In the genomic region with DNA sequence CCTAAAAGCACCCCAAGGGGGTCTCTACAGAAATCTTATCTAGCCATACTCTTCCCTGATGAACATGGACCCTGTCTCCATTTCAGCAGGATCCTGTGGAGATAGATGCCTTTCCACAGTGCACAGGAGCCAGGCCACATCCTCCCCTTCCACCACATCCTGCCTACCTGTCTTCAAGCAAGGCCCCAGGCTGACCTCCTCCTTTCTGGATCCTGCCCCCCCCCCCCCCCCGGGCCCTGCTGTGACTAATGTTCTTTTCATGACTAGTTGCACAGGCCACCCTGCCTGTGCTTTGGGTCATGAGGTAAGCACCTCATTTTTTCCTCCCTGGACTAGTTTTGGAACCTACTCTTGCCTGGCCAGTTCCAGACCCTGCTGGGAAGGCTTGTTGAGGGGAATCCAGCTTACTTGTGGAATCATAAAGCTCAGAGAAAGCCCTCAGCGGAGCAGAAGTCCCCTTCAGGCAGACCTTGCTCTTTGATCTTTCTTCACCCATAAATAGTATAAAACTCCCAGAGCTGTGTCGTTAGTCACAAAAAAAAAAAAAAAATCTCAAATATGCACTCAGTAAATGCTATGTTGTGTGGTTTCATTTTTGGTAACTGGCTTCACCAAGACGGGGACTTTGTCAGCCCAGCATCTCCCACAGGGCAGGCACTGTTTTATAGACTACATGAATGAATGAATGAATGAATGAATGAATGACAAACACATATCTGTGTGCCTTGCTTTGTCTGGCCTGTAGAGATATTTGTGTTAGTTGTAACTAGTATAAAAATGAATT, we compare ENCODE assay signal across 8 mouse cellular contexts. TPM values are rescaled to one million over a fixed set of nuclear protein-coding genes. Genes with fewer than 3 reads are reported as not detected.
DNase-seq lines count a peak whose midpoint lies in the region; ATAC-seq and TF ChIP-seq lines count a peak whose summit lies in the region.

No protein-coding gene starts in this region.

- H3K4me1 ChIP-seq in kidney, postnatal 0 days (replicated peaks; ENCODE audit: insufficient read depth, low read length) = peaks cover 22% of the 10 kb centered on the region
- peaks cover 9% of the 10 kb centered on the region for H3K4me1 ChIP-seq in cortical plate, adult 2 months (ENCODE audit: control insufficient read depth, insufficient read depth, low read length)

- H3K27ac ChIP-seq in kidney, postnatal 0 days = 0 out of 2 replicates have a peak overlapping the region, but pooled peaks have one; percentile 13
- H3K27ac ChIP-seq in cortical plate, adult 2 months (ENCODE audit: insufficient read depth, low read length) = no peak overlapping the region

- no peak overlapping the region for H3K9ac ChIP-seq in kidney, postnatal 0 days (ENCODE audit: low read depth, low read length)

- no peak overlapping the region for H3ac ChIP-seq in myocyte (ENCODE audit: control insufficient read depth, insufficient read length)

- H3K27me3 ChIP-seq in kidney, postnatal 0 days (ENCODE audit: insufficient read depth, low read length) = no peaks in the 10 kb centered on the region
- H3K27me3 ChIP-seq in myocyte (ENCODE audit: control insufficient read depth, insufficient read depth, insufficient read length) = no peaks in the 10 kb centered on the region

- TF ChIP-seq CTCF in kidney, postnatal 0 days (IDR thresholded peaks at IDR 0.05; ENCODE audit: low read depth) = no peak
- TF ChIP-seq CTCF in cortical plate, adult 2 months (IDR thresholded peaks at IDR 0.05; ENCODE audit: extremely low read depth, insufficient read depth, low read length) = no peak

- 26% methylated on average over 4 of the region's 4 CpGs for WGBS in kidney, postnatal 0 days

- H3K36me3 ChIP-seq in kidney, postnatal 0 days (ENCODE audit: insufficient read depth, low read length) = no peaks in the 10 kb centered on the region
- no peaks in the 10 kb centered on the region for H3K36me3 ChIP-seq in myocyte (ENCODE audit: control insufficient read depth, insufficient read depth)

- H3K9me3 ChIP-seq in kidney, postnatal 0 days (replicated peaks; ENCODE audit: low read length) = no peaks in the 10 kb centered on the region

- no peak for TF ChIP-seq POLR2A in cortical plate, adult 2 months (IDR thresholded peaks at IDR 0.05; ENCODE audit: extremely low read depth, insufficient read depth, low read length)
- no peak for TF ChIP-seq POLR2A in myocyte (IDR thresholded peaks at IDR 0.05; ENCODE audit: insufficient read length, low read depth)

- no peak overlapping the region for H3K4me3 ChIP-seq in kidney, postnatal 0 days (replicated peaks; ENCODE audit: low read depth, low read length)
- H3K4me3 ChIP-seq in cortical plate, adult 2 months (ENCODE audit: insufficient read depth, low read length) = peak overlapping the region; percentile 61; the same call in 1 of the 2 replicates
- peak overlapping the region; percentile 84 for H3K4me3 ChIP-seq in myocyte

- H3K4me2 ChIP-seq in kidney, postnatal 0 days (ENCODE audit: low read length) = peak overlapping the region; percentile 64
- peak overlapping the region; percentile 90 for H3K4me2 ChIP-seq in myocyte (ENCODE audit: low read depth)

- DNase-seq in kidney, postnatal 0 days (ENCODE audit: low spot score) = no peak
- DNase-seq in kidney, adult 9 months = no peak
- peak; percentile 88 for DNase-seq in induced T-regulatory cell, adult 2 months (ENCODE audit: low read depth)
- DNase-seq in frontal cortex, postnatal 25 days (ENCODE audit: low spot score in 2 of 2) = no peak
- no peak for DNase-seq in spleen, adult 18-20 months
- DNase-seq in thymus, adult 18-20 months = no peak

- peaks cover 28% of the 10 kb centered on the region for H3K79me2 ChIP-seq in myocyte (ENCODE audit: control insufficient read depth, insufficient read depth)

- no peak for ATAC-seq in kidney, postnatal 0 days (replicated peaks; ENCODE audit: low FRiP score, low read depth)

TF ChIP-seq in myocyte, 11 proteins besides CTCF, POLR2A, EP300 and RAD21:
- TF ChIP-seq E2F4 (IDR thresholded peaks at IDR 0.05; ENCODE audit: insufficient read depth) = no peak
- TF ChIP-seq POLR2AphosphoS2 (IDR thresholded peaks at IDR 0.05; ENCODE audit: insufficient read length, low read depth) = no peak
- no peak for TF ChIP-seq TCF12 (IDR thresholded peaks at IDR 0.05; ENCODE audit: insufficient read depth, poor library complexity, severe bottlenecking)
- TF ChIP-seq CEBPB (IDR thresholded peaks at IDR 0.05; ENCODE audit: insufficient read depth, poor library complexity, severe bottlenecking) = no peak
- TF ChIP-seq MAX (IDR thresholded peaks at IDR 0.05; ENCODE audit: low read depth) = no peak
- TF ChIP-seq REST (IDR thresholded peaks at IDR 0.05; ENCODE audit: insufficient read depth, insufficient read length) = no peak
- no peak for TF ChIP-seq TCF3 (IDR thresholded peaks at IDR 0.05; ENCODE audit: insufficient read length, low read depth)
- TF ChIP-seq MYOG (IDR thresholded peaks at IDR 0.05; ENCODE audit: control insufficient read depth in 1 of 3, insufficient read depth in 1 of 3, insufficient read length in 2 of 3, low read depth in 2 of 3) = no peak
- no peak for TF ChIP-seq USF1 (IDR thresholded peaks at IDR 0.05; ENCODE audit: low read depth)
- no peak for TF ChIP-seq SRF (IDR thresholded peaks at IDR 0.05; ENCODE audit: control insufficient read depth, insufficient read length, low read depth)
- no peak for TF ChIP-seq MYOD1 (IDR thresholded peaks at IDR 0.05; ENCODE audit: control insufficient read depth in 1 of 3, insufficient read length in 2 of 3, low read depth in 2 of 3)

RNA-seq across cellular contexts. Expression of a gene that starts 1.3 kb away (rescaled TPM):
- 63.8 and 65.5 TPM in 2 replicates for polyA plus RNA-seq in kidney, postnatal 0 days (2015; fragmentation: Nextera tagmentation; extraction: Ambion mirVana)
- polyA plus RNA-seq in cortical plate, adult 2 months (2012; rRNA removed) = 31.4 and 35.4 TPM in 2 replicates
- 94.7 TPM for polyA plus RNA-seq in myocyte (2012; fragmentation: generic; extraction: Trizol)

RNA-seq across cellular contexts. Expression of a gene that starts 19.6 kb away (rescaled TPM):
- 3.4 TPM in 2 replicates for polyA plus RNA-seq in kidney, postnatal 0 days (2015; fragmentation: Nextera tagmentation; extraction: Ambion mirVana)
- 7.5 and 8.2 TPM in 2 replicates for polyA plus RNA-seq in cortical plate, adult 2 months (2012; rRNA removed)
- polyA plus RNA-seq in myocyte (2012; fragmentation: generic; extraction: Trizol) = 0.36 TPM

RNA-seq across cellular contexts. Expression of a gene that starts 22.9 kb away (rescaled TPM):
- 0.58 and 0.64 TPM in 2 replicates for polyA plus RNA-seq in kidney, postnatal 0 days (2015; fragmentation: Nextera tagmentation; extraction: Ambion mirVana)
- polyA plus RNA-seq in cortical plate, adult 2 months (2012; rRNA removed) = 1.7 and 2.2 TPM in 2 replicates
- 2.8 TPM for polyA plus RNA-seq in myocyte (2012; fragmentation: generic; extraction: Trizol)

RNA-seq across cellular contexts. Expression of a gene that starts 50.9 kb away (rescaled TPM):
- polyA plus RNA-seq in kidney, postnatal 0 days (2015; fragmentation: Nextera tagmentation; extraction: Ambion mirVana) = 19.8 and 23.5 TPM in 2 replicates
- 39.4 and 42.3 TPM in 2 replicates for polyA plus RNA-seq in cortical plate, adult 2 months (2012; rRNA removed)
- 31.7 TPM for polyA plus RNA-seq in myocyte (2012; fragmentation: generic; extraction: Trizol)
